Mouse (Mus musculus): ENCODE measurements at regions not wholly inside any gene's neighbourhood (a gene's known extent, or its start where the extent isn't known, plus 50 kb on each side); places are given as distances from the start of the nearest gene placed in this dataset.

DNA sequence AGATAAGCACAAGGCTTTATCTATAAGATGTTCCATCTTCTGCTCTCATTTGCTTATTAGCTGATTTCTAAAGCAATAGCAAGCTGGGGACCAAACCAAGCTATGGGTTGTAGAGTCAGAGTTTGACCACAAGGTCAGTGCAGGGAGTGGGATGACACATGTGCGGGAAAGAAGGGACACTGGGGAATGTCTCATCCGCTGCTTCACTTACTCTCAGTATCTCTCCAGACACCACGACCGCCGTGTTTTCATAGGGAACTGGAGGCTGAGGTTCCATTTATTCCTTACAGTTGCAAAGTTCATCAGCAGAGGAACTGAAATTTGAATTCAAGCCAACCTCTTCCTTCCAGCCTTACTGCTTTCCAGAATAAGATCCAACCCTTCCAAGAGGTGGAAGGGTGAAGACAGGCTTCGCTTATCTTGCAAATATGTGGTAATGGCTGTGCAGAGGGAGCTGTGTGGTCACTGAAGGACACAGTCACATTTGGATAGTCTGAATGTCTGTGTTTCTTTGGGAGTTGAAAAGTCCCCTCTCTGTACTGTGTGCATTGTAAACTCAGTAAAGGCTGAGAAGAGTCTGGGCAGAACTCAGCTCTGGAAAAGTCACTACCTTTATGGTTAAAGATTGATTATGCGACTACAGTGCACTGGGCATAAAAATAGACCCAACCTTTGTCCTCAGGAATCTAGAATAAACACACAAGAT is 118.1 kb upstream of the C1qtnf3 start:
- Histone ChIP-seq H3K4me3 (ENCODE audit: insufficient read depth, low read length) (no peak overlapping the region), H3K4me1 (ENCODE audit: control insufficient read depth, insufficient read depth, low read length) (peaks cover 16% of the 10 kb centered on the region), H3K27ac (ENCODE audit: insufficient read depth, low read depth, low read length) (no peak overlapping the region)
- TF ChIP-seq POLR2A (IDR thresholded peaks at IDR 0.05; ENCODE audit: borderline replicate concordance, low read depth, low read length) (no peak), CTCF (IDR thresholded peaks at IDR 0.05; ENCODE audit: low read depth, low read length) (no peak)

DNA sequence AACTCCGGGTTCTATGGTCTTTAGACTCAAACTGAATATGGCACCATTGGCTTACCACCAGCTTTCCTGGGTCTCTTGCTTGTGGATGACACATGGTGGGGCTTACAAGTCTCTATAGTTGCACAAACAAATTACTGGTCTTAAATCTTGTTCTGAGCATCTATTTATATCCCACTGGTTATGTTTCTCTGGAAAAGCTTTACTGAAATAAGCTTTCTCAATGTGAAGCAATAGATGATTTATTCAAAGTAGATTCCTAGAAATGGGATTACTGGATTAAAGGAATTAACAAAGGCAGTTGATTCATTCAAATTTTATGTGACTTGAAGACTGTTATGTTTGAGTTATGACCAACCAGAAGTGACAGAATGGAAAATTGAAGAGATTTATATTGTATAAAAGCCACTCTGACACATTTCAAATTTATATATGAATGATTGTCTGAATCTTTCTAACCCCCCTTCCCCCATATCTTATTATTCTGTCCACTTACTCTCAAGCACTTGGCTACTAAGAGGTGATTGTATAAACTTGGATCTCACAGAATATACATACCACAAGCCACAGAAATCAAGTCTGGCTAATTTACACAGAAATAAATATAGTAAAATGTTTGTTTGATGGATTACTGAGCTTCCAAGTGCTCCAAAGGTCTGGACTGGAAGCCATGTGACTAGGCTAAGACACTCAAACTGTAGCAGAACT is 113.4 kb upstream of the C1qtnf3 start:
- peaks cover 5% of the 10 kb centered on the region for H3K4me1 ChIP-seq (ENCODE audit: control insufficient read depth, insufficient read depth, low read length)
- H3K27ac ChIP-seq (ENCODE audit: insufficient read depth, low read depth, low read length), result no peak overlapping the region
- no peak overlapping the region for H3K4me3 ChIP-seq (ENCODE audit: insufficient read depth, low read length)
- no peak for TF ChIP-seq CTCF (IDR thresholded peaks at IDR 0.05; ENCODE audit: low read depth, low read length)
- TF ChIP-seq POLR2A (IDR thresholded peaks at IDR 0.05; ENCODE audit: borderline replicate concordance, low read depth, low read length), result no peak

DNA sequence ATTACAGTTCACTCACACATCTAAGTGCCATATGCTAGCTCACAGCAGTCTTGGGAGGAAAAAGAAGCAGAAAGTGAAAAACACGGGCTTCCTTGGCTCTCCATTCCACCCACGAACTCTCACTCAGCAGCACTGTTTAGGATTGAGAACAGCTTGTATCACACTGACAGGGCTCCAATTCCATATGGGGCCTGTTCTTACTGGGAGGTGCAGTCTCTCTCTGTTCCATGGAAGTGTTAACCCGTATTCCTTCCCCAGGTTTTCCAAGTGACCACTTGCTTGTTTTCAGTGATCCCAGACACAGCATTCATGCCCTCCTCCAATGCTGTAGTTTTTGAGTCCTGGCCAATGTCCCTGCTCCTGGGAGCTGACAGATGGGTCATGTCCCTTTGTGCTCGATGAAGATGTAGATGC is 111.5 kb upstream of the C1qtnf3 start:
- TF ChIP-seq CTCF (IDR thresholded peaks at IDR 0.05; ENCODE audit: low read depth, low read length), result no peak
- Histone ChIP-seq H3K27ac (ENCODE audit: insufficient read depth, low read depth, low read length) (no peak overlapping the region), H3K4me3 (ENCODE audit: insufficient read depth, low read length) (no peak overlapping the region)

DNA sequence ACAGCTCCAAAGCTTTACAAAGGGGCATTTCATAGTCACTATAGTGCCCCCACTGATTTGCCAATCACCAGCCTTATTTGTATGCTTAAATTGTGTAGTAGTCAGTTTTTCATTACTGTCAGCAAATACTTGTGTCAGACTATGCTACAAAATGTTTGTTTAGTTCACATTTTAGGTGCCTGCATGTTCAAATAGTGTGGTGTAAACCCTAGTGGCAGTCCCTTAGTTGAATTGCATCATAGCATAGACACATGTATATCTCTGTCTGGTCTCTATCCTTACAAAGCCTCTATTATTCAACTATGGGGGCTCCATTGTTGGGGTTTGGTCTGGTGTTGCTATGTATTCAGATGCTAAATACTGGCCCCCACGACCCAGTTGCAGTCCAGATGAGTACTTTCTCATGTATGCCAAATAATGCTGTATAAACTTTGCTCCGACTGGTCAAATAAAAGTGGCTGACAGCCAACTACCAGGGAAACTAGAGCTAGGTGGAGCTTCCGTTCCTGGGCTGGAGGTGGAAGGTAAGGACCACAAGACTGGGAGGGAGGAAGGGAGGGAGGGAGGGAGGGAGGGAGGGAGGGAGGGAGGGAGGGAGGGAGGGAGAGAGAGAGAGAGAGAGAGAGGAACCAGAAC is 109.0 kb upstream of the C1qtnf3 start:
- H3K4me1 ChIP-seq (ENCODE audit: control insufficient read depth, insufficient read depth, low read length), result no peaks in the 10 kb centered on the region
- H3K4me3 ChIP-seq (ENCODE audit: insufficient read depth, low read length), result no peak overlapping the region
- H3K27ac ChIP-seq (ENCODE audit: insufficient read depth, low read depth, low read length), result no peak overlapping the region
- TF ChIP-seq POLR2A (IDR thresholded peaks at IDR 0.05; ENCODE audit: borderline replicate concordance, low read depth, low read length), result no peak
- no peak for TF ChIP-seq CTCF (IDR thresholded peaks at IDR 0.05; ENCODE audit: low read depth, low read length)

More for the DNA sequence above, 111.5 kb upstream of the C1qtnf3 start:
- H3K4me1 ChIP-seq (ENCODE audit: control insufficient read depth, insufficient read depth, low read length), result no peaks in the 10 kb centered on the region

DNA sequence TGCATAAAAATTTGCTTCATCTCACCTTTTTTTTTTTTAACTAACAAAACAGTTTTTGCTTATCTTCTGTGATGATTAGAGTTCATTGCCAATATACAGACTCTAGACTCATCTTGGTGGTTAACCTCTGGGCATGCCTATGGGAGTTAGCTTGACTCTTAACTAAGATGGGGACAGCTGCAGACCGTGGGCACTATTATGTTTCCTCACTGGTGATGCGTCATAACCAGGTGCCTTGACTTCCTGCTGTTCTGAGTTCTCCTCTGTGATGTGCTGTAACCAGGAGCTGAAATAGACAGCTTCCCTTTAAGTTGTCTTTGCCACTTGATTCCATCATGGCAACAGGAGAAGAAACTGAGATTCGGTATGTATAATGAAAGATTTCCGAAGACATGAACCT is 105.4 kb upstream of the C1qtnf3 start:
- TF ChIP-seq CTCF (IDR thresholded peaks at IDR 0.05; ENCODE audit: low read depth, low read length) (no peak), POLR2A (IDR thresholded peaks at IDR 0.05; ENCODE audit: borderline replicate concordance, low read depth, low read length) (no peak)
- no peak overlapping the region for H3K27ac ChIP-seq (ENCODE audit: insufficient read depth, low read depth, low read length)

DNA sequence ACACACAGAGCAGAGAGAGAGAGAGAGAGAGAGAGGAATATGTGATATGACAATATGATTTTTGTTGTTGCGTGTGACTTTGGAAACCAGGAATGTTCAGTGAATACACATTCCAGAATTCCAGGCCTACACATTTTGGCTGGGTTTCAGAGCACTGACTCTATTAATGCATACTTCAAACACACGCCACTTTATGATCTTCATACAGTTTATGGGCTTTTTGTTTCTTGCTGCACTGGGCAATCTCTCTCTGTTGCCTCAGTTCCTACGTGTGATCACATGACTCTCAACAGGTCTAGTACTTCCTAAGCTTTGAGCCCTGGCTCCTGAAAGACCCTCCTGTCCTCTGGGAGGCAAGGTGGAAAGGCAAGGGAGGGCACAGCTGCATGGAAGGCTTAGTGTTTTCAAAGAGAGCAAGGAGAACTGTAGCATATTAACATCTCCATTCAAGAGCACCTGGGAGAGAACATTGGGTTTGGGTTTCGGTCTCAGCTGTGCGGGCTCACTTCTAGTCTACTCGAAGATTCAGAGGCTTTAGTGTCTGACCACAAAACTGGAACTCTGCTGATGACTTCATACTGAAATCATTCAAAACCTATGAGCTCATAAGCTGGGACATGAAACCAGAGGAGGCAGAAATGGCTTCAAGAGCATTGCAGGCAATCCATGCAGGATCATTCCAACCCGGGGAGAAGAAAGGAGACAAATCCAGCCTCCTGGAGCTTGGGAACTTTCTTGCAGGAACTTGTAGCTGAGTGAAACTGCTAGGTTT is 87.9 kb upstream of the C1qtnf3 start:
- H3K4me1 ChIP-seq (ENCODE audit: control insufficient read depth, insufficient read depth, low read length), result peaks cover 6% of the 10 kb centered on the region
- H3K4me3 ChIP-seq (ENCODE audit: insufficient read depth, low read length), result no peak overlapping the region
- no peak for TF ChIP-seq POLR2A (IDR thresholded peaks at IDR 0.05; ENCODE audit: borderline replicate concordance, low read depth, low read length)
- no peak for TF ChIP-seq CTCF (IDR thresholded peaks at IDR 0.05; ENCODE audit: low read depth, low read length)
- no peak overlapping the region for H3K27ac ChIP-seq (ENCODE audit: insufficient read depth, low read depth, low read length)

More for the DNA sequence above, 105.4 kb upstream of the C1qtnf3 start:
- H3K4me1 ChIP-seq (ENCODE audit: control insufficient read depth, insufficient read depth, low read length), result no peaks in the 10 kb centered on the region
- no peak overlapping the region for H3K4me3 ChIP-seq (ENCODE audit: insufficient read depth, low read length)

DNA sequence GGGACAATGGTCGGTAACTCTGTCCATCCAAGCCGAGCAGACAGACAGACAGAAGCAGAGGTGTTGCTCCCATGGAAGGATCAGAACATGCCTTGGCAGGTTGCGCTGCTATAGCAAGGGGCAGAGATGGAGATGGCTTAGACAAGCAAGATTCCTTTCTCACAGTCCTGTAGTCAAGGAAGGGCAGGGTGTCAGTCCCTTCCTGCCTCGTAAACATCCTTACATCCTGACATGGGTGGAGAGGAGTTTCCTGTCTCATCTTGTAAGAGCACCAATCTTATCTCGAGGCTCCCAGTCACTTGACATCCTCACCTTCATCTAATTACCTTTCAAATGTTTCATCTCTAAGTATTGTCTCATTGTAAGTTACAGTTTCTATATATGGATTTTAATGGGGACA is 87.0 kb upstream of the C1qtnf3 start:
- Histone ChIP-seq H3K4me3 (ENCODE audit: insufficient read depth, low read length) (no peak overlapping the region), H3K4me1 (ENCODE audit: control insufficient read depth, insufficient read depth, low read length) (peaks cover 9% of the 10 kb centered on the region), H3K27ac (ENCODE audit: insufficient read depth, low read depth, low read length) (no peak overlapping the region)
- TF ChIP-seq POLR2A (IDR thresholded peaks at IDR 0.05; ENCODE audit: borderline replicate concordance, low read depth, low read length) (no peak), CTCF (IDR thresholded peaks at IDR 0.05; ENCODE audit: low read depth, low read length) (no peak)

DNA sequence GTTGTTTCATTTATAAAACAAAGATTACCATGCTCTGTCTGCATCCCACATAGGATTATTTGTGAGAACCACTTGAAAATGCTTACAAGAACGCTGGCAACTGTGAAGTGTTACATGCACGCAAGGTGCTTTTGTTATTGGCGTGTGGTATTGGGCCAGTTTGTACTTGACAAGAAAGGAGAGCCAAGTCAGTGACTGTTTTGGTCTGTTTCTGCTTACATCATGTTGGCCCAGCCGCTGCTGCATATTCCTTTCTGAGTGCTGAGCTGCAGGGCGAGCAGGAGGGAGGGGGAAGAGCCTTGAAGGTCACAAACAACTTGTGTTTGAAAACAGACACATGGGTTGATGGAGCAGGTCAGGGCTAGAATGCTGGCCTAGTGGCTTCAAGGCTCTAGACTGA is 85.3 kb upstream of the C1qtnf3 start:
- no peak for TF ChIP-seq CTCF (IDR thresholded peaks at IDR 0.05; ENCODE audit: low read depth, low read length)
- TF ChIP-seq POLR2A (IDR thresholded peaks at IDR 0.05; ENCODE audit: borderline replicate concordance, low read depth, low read length), result no peak
- Histone ChIP-seq H3K27ac (ENCODE audit: insufficient read depth, low read depth, low read length) (no peak overlapping the region), H3K4me3 (ENCODE audit: insufficient read depth, low read length) (no peak overlapping the region), H3K4me1 (ENCODE audit: control insufficient read depth, insufficient read depth, low read length) (peaks cover 9% of the 10 kb centered on the region)

DNA sequence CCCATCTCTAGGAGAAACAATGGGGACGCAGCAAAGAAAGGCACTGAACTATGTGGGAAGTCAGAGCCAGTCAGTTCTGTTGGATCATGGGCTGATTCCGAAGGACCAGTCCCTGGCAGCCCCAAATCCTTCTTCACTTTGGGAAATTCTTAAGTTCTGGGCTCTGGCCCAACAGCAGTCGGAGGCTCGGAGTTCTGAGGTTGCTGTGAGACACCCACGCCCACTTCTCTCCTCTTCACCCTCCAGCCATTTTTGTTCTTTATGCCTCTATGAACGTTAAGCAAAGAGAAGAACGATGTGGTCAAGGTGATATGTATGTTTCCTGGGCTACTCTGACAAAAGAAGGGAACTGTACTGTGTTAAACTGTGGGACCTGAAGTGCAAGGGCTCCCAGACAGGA is 84.0 kb upstream of the C1qtnf3 start:
- H3K4me3 ChIP-seq (ENCODE audit: insufficient read depth, low read length), result no peak overlapping the region
- TF ChIP-seq POLR2A (IDR thresholded peaks at IDR 0.05; ENCODE audit: borderline replicate concordance, low read depth, low read length), result no peak
- no peak for TF ChIP-seq CTCF (IDR thresholded peaks at IDR 0.05; ENCODE audit: low read depth, low read length)
- no peak overlapping the region for H3K27ac ChIP-seq (ENCODE audit: insufficient read depth, low read depth, low read length)
- H3K4me1 ChIP-seq (ENCODE audit: control insufficient read depth, insufficient read depth, low read length), result peaks cover 15% of the 10 kb centered on the region
